Mouse (Mus musculus) embryonic facial prominence, embryonic 12.5 days (tissue): ENCODE data around the gene Pik3r5. TPM values are rescaled to one million over a fixed set of nuclear protein-coding genes. Genes with fewer than 3 reads are reported as not detected.

ENCODE experiments used
- ATAC-seq: fragments of 200-750 bp; cut with Nextera tagmentation; 2 replicates; pipeline ENCODE4 v1.8.0; 2017; ENCODE audit not compliant: insufficient number of reproducible peaks, insufficient read depth, low FRiP score, low TSS enrichment
- H3K27ac ChIP-seq: fragments of 300-500 bp; sonication (generic); 2 replicates; pipeline ENCODE4 v1.5.1; 2016; ENCODE audit warnings: mild to moderate bottlenecking
- H3K27me3 ChIP-seq: fragments of 300-500 bp; sonication (generic); 2 replicates; pipeline ENCODE4 v1.6.1; 2016; ENCODE audit warnings: mild to moderate bottlenecking, moderate library complexity
- H3K36me3 ChIP-seq: fragments of 300-500 bp; sonication (generic); 2 replicates; pipeline ENCODE4 v1.6.1; 2016; ENCODE audit warnings: mild to moderate bottlenecking
- H3K4me1 ChIP-seq: fragments of 300-500 bp; sonication (generic); 2 replicates; pipeline ENCODE4 v1.6.1; 2016
- H3K4me2 ChIP-seq: fragments of 300-500 bp; sonication (generic); replicated peaks from 2 replicates; pipeline ENCODE4 v1.6.1; 2016; ENCODE audit warnings: mild to moderate bottlenecking, moderate library complexity
- H3K4me3 ChIP-seq: fragments of 300-500 bp; sonication (generic); 2 replicates; pipeline ENCODE4 v1.5.1; 2016; ENCODE audit warnings: mild to moderate bottlenecking
- H3K9ac ChIP-seq: fragments of 300-500 bp; sonication (generic); 2 replicates; pipeline ENCODE4 v1.6.1; 2016; ENCODE audit warnings: mild to moderate bottlenecking, moderate library complexity
- H3K9me3 ChIP-seq: fragments of 300-500 bp; sonication (generic); 2 replicates; pipeline ENCODE4 v1.6.1; 2016; ENCODE audit warnings: mild to moderate bottlenecking, moderate library complexity
- WGBS: fragments of 180-500 bp; shearing (Covaris S2); methylation state at CpG from one replicate; pipeline ENCODE4 v1.1.7; 2016; 5-methylcytosine and 5-hydroxymethylcytosine counted together
- polyA plus RNA-seq: library from polyadenylated mRNA; unstranded; fragments of >200 nt; fragmentation: Nextera tagmentation; extraction: Ambion mirVana; gene quantifications from 2 replicates; pipeline ENCODE4 v1.2.1, GENCODE M21; 2016

Pik3r5 gene
- polyA plus RNA-seq, 1 experiment from 2014 or later: 0.70 TPM

GRCm38 (mm10) chr11:68536465-68536864 lies 104.5 kb downstream of the Pik3r5 start:
- no peaks in the 10 kb centered on the region for H3K9me3 ChIP-seq
- no peak overlapping the region for H3K9ac ChIP-seq
- H3K4me2 ChIP-seq: no peak overlapping the region
- 39% methylated on average over 4 of the region's 4 CpGs for WGBS
- no peaks in the 10 kb centered on the region for H3K36me3 ChIP-seq
- ATAC-seq: no peak
- peaks cover 6% of the 10 kb centered on the region; the same call in 1 of the 2 replicates for H3K27me3 ChIP-seq
- no peak overlapping the region for H3K4me3 ChIP-seq
- no peak overlapping the region for H3K27ac ChIP-seq
- H3K4me1 ChIP-seq: no peaks in the 10 kb centered on the region

- Histone ChIP-seq H3K4me3 (no peak overlapping the region), H3K27me3 (0 out of 2 replicates have a peak, but pooled peaks cover 3% of the 10 kb centered on the region), H3K27ac (no peak overlapping the region), H3K9ac (no peak overlapping the region), H3K9me3 (no peaks in the 10 kb centered on the region), H3K4me2 (no peak overlapping the region), H3K4me1 (peaks cover under 1% of the 10 kb centered on the region; the same call in 1 of the 2 replicates), H3K36me3 (no peaks in the 10 kb centered on the region)
- WGBS: 57% methylated on average over 5 of the region's 5 CpGs
- no peak for ATAC-seq
Observed at GRCm38 (mm10) chr11:68539621-68540020, 107.7 kb downstream of the Pik3r5 start.

- Histone ChIP-seq H3K9ac (no peak overlapping the region), H3K36me3 (no peaks in the 10 kb centered on the region), H3K4me3 (no peak overlapping the region), H3K4me2 (no peak overlapping the region), H3K9me3 (no peaks in the 10 kb centered on the region), H3K4me1 (peaks cover 4% of the 10 kb centered on the region; the same call in 1 of the 2 replicates), H3K27ac (no peak overlapping the region), H3K27me3 (0 out of 2 replicates have a peak, but pooled peaks cover 3% of the 10 kb centered on the region)
- WGBS: 8% methylated on average over 8 of the region's 8 CpGs
- no peak for ATAC-seq
Observed at GRCm38 (mm10) chr11:68544554-68544953, 112.6 kb downstream of the Pik3r5 start.

- no peak overlapping the region for H3K27ac ChIP-seq
- no peak overlapping the region for H3K4me3 ChIP-seq
- no peak overlapping the region for H3K4me2 ChIP-seq
- peaks cover 4% of the 10 kb centered on the region; the same call in 1 of the 2 replicates for H3K4me1 ChIP-seq
- no peak overlapping the region for H3K9ac ChIP-seq
- no peak for ATAC-seq
- 0 out of 2 replicates have a peak, but pooled peaks cover 3% of the 10 kb centered on the region for H3K27me3 ChIP-seq
- H3K9me3 ChIP-seq: no peaks in the 10 kb centered on the region
- no peaks in the 10 kb centered on the region for H3K36me3 ChIP-seq
- 46% methylated on average over 7 of the region's 7 CpGs for WGBS
Observed at GRCm38 (mm10) chr11:68545172-68545571, 113.3 kb downstream of the Pik3r5 start.

GRCm38 (mm10) chr11:68545682-68546222 lies 113.8 kb downstream of the Pik3r5 start:
- Histone ChIP-seq H3K9ac (no peak overlapping the region), H3K9me3 (no peaks in the 10 kb centered on the region), H3K4me3 (no peak overlapping the region), H3K4me2 (no peak overlapping the region), H3K27ac (no peak overlapping the region), H3K36me3 (no peaks in the 10 kb centered on the region), H3K27me3 (0 out of 2 replicates have a peak, but pooled peaks cover 3% of the 10 kb centered on the region), H3K4me1 (peaks cover 4% of the 10 kb centered on the region; the same call in 1 of the 2 replicates)
- no peak for ATAC-seq
- 71% methylated on average over 8 of the region's 8 CpGs for WGBS

Other genes starting within 250 kb of the Pik3r5 start
- 12.2 and 14.8 TPM in 2 replicates for gene Ntn1, start 31.3 kb upstream of the Pik3r5 start, polyA plus RNA-seq
- 2.3 and 2.5 TPM in 2 replicates for gene Pik3r6, start 70.9 kb downstream of the Pik3r5 start, polyA plus RNA-seq
- gene Mfsd6l, start 124.1 kb downstream of the Pik3r5 start, polyA plus RNA-seq: 0.22 and 0.35 TPM in 2 replicates
- 0.40 and 0.41 TPM in 2 replicates for gene Ccdc42, start 154.9 kb downstream of the Pik3r5 start, polyA plus RNA-seq